Mouse (Mus musculus): Measurements from ENCODE around the gene Tnfrsf13b. TPM values are rescaled to one million over a fixed set of nuclear protein-coding genes. Genes with fewer than 3 reads are reported as not detected.
"Not testable (repeated sequence)": the region's sequence is repeated elsewhere in the genome, so short reads cannot be mapped to it uniquely, and the experiment has no call there.

The Tnfrsf13b gene
- polyA plus RNA-seq, 1 experiment from 2014 or later = 1.2 TPM

DNA sequence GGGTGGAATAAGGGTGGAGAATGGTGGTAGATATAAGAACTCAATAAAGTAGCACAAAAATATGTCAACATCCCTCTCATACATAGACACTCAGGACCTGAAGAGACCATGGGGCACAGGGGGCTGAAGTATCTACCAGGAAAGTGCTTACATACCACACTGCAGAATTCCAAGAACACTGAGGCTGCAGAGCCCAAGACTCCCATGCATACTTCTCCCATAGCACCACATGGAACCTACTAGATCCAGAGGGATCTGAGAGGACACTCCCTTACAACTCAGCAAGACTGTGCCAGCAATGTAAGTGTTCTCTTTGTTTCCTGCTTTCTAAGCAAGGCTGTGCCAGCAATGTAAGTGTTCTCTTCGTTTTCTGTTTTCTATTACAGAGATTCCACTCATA is 57.3 kb downstream of the Tnfrsf13b start:
- no peaks in the 10 kb centered on the region for H3K4me1 ChIP-seq
- WGBS = 75% methylated on average over 1 of the region's 1 CpGs
- no peaks in the 10 kb centered on the region for H3K27me3 ChIP-seq (ENCODE audit: insufficient read depth, poor library complexity, severe bottlenecking)
- no peak overlapping the region for H3K4me3 ChIP-seq
- no peaks in the 10 kb centered on the region for H3K36me3 ChIP-seq
- no peak for DNase-seq (ENCODE audit: low spot score)
- no peaks in the 10 kb centered on the region for H3K9me3 ChIP-seq
- H3K27ac ChIP-seq = no peak overlapping the region

- peaks cover 20% of the 10 kb centered on the region for H3K27me3 ChIP-seq (ENCODE audit: insufficient read depth, poor library complexity, severe bottlenecking)
- 79% methylated on average over 2 of the region's 2 CpGs for WGBS
- no peak for DNase-seq (ENCODE audit: low spot score)
Measured at GRCm38 (mm10) chr11:61190776-61191175, 64.2 kb downstream of the Tnfrsf13b start.

GRCm38 (mm10) chr11:61192123-61192522 is 65.6 kb downstream of the Tnfrsf13b start:
- not testable (repeated sequence) for H3K9me3 ChIP-seq; H3K4me1 ChIP-seq; H3K4me3 ChIP-seq; DNase-seq (ENCODE audit: low spot score); H3K36me3 ChIP-seq; H3K27ac ChIP-seq
- WGBS = 76% methylated on average over 7 of the region's 10 CpGs
- peaks cover 20% of the 10 kb centered on the region for H3K27me3 ChIP-seq (ENCODE audit: insufficient read depth, poor library complexity, severe bottlenecking)

More at GRCm38 (mm10) chr11:61190776-61191175, 64.2 kb downstream of the Tnfrsf13b start:
- Histone ChIP-seq H3K4me1 (no peaks in the 10 kb centered on the region), H3K9me3 (no peaks in the 10 kb centered on the region), H3K4me3 (no peak overlapping the region), H3K36me3 (no peaks in the 10 kb centered on the region), H3K27ac (no peak overlapping the region)

DNA sequence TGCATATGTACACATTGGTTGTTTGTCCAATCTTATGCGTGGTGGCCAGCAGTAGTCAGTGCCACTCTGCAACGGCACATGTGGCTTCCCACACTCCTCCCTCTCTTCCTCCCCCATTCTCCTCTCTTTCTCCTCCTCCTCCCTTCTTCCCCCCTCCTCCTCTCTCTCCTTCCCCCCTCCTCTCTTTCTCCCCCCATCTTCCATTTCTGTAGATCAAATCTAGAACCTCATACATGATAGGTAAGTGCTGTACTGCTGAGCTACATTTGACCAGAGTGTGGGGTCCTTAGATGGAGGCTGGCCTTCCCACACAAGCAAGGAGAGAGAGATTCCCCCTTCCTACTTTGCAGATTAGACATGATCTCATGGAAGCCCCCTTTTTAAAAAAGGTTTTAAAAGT is 66.2 kb downstream of the Tnfrsf13b start:
- WGBS = 96% methylated on average over 2 of the region's 2 CpGs
- DNase-seq (ENCODE audit: low spot score) = no peak
- H3K9me3 ChIP-seq = no peaks in the 10 kb centered on the region
- no peaks in the 10 kb centered on the region for H3K36me3 ChIP-seq
- no peak overlapping the region for H3K27ac ChIP-seq
- no peak overlapping the region for H3K4me3 ChIP-seq
- H3K27me3 ChIP-seq (ENCODE audit: insufficient read depth, poor library complexity, severe bottlenecking) = peaks cover 20% of the 10 kb centered on the region
- no peaks in the 10 kb centered on the region for H3K4me1 ChIP-seq

GRCm38 (mm10) chr11:61193392-61193791 is 66.8 kb downstream of the Tnfrsf13b start:
- peak; percentile 82 for DNase-seq (ENCODE audit: low spot score)
- Histone ChIP-seq H3K27ac (no peak overlapping the region), H3K27me3 (ENCODE audit: insufficient read depth, poor library complexity, severe bottlenecking) (peaks cover 20% of the 10 kb centered on the region), H3K4me3 (no peak overlapping the region), H3K4me1 (no peaks in the 10 kb centered on the region), H3K9me3 (no peaks in the 10 kb centered on the region), H3K36me3 (no peaks in the 10 kb centered on the region)
- 10% methylated on average over 9 of the region's 9 CpGs for WGBS

- no peak overlapping the region for H3K27ac ChIP-seq
- WGBS = 77% methylated on average over 14 of the region's 14 CpGs
- H3K4me3 ChIP-seq = no peak overlapping the region
- no peaks in the 10 kb centered on the region for H3K36me3 ChIP-seq
- H3K4me1 ChIP-seq = no peaks in the 10 kb centered on the region
- DNase-seq (ENCODE audit: low spot score) = no peak
- H3K27me3 ChIP-seq (ENCODE audit: insufficient read depth, poor library complexity, severe bottlenecking) = peaks cover 20% of the 10 kb centered on the region
- H3K9me3 ChIP-seq = no peaks in the 10 kb centered on the region
Measured at GRCm38 (mm10) chr11:61196616-61197353, 70.2 kb downstream of the Tnfrsf13b start.

- H3K27ac ChIP-seq = no peak overlapping the region
- H3K36me3 ChIP-seq = no peaks in the 10 kb centered on the region
- no peaks in the 10 kb centered on the region for H3K4me1 ChIP-seq
- no peak overlapping the region for H3K4me3 ChIP-seq
- DNase-seq (ENCODE audit: low spot score) = no peak
- no peaks in the 10 kb centered on the region for H3K9me3 ChIP-seq
- peaks cover 20% of the 10 kb centered on the region for H3K27me3 ChIP-seq (ENCODE audit: insufficient read depth, poor library complexity, severe bottlenecking)
Measured at GRCm38 (mm10) chr11:61197935-61198334, 71.4 kb downstream of the Tnfrsf13b start.

Other genes with a start within 250 kb of the Tnfrsf13b start
- 77.3 and 80.5 TPM in 2 replicates for gene Tmem11, start 247.5 kb upstream of the Tnfrsf13b start, polyA plus RNA-seq (2016; fragmentation: Nextera tagmentation; extraction: Ambion mirVana)
- 25.5 and 28.6 TPM in 2 replicates for gene Natd1, start 212.0 kb upstream of the Tnfrsf13b start, polyA plus RNA-seq (2016; fragmentation: Nextera tagmentation; extraction: Ambion mirVana)
- 86.5 and 91.3 TPM in 2 replicates for gene Map2k3, start 194.7 kb upstream of the Tnfrsf13b start, polyA plus RNA-seq (2016; fragmentation: Nextera tagmentation; extraction: Ambion mirVana)
- gene Kcnj12, start 104.2 kb upstream of the Tnfrsf13b start, polyA plus RNA-seq (2016; fragmentation: Nextera tagmentation; extraction: Ambion mirVana) = 1.4 and 1.7 TPM in 2 replicates
- gene Usp22, start 48.3 kb downstream of the Tnfrsf13b start, polyA plus RNA-seq (2016; fragmentation: Nextera tagmentation; extraction: Ambion mirVana) = 105 and 106 TPM in 2 replicates
- not detected in 2 replicates for gene Aldh3a1, start 80.8 kb downstream of the Tnfrsf13b start, polyA plus RNA-seq (2016; fragmentation: Nextera tagmentation; extraction: Ambion mirVana)
- 26.3 and 29.1 TPM in 2 replicates for gene Aldh3a2, start 140.7 kb downstream of the Tnfrsf13b start, polyA plus RNA-seq (2016; fragmentation: Nextera tagmentation; extraction: Ambion mirVana)
- gene Slc47a2, start 216.1 kb downstream of the Tnfrsf13b start, polyA plus RNA-seq (2016; fragmentation: Nextera tagmentation; extraction: Ambion mirVana) = 0.20 TPM in 1 of 2 replicates, not detected in the other